Mouse (Mus musculus) gonadal fat pad, adult 2 months (tissue): ENCODE data around the gene Lurap1. TPM values are rescaled to one million over a fixed set of nuclear protein-coding genes. Genes with fewer than 3 reads are reported as not detected.

ENCODE experiments used
- DNase-seq: peaks from one replicate; pipeline ENCODE4 v3.0.0-alpha.2; 2012; ENCODE audit warnings: low read depth
- polyA plus RNA-seq: library from polyadenylated mRNA; depleted of rRNA; stranded (reverse); fragments of >200 nt; gene quantifications from 2 replicates; pipeline ENCODE4 v1.2.3, GENCODE M21; 2012

The Lurap1 gene
- polyA plus RNA-seq, 1 experiment: 3.0 TPM

GRCm38 (mm10) chr4:116160769-116161168 is 9.6 kb upstream of the Lurap1 start:
- DNase-seq: no peak

DNA sequence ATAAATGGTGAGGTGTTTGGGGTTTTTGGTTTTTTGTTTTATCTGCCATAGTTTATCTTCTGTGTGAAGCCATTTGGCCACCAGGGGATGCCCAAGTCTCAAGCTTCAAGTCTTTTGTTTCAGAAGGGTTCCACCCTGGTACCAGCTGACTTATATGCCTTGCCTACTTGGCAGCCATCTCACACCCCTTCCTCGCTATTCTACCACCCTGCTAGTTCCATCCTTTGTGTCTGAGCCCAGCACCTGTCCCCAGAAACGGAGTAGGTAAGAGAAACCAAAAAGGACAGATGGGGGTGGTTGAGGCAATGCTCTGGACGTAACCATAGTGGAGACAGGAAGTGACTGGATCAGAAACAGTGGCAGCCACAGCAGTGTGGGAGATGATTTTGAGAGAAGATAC is 8.8 kb upstream of the Lurap1 start:
- no peak for DNase-seq

DNA sequence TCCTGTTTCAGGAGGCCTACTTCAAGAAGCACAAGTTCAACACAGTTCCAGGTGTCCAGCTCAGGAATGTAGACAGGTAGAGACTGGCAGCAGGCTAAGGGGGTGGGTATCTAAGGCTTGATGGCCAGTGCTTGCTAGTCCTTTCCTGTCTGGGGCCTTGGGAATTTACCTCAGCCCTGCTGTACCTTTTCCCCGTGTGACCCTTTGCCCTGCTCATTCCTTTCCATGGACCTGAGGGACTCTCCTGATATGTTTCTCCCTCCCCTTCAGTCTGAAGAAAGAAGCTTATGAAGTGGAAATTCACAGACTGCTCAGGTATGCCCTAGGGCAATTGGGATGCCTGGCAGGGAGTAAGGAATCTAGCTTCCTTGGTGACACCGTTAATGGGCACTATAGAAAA is 6.7 kb upstream of the Lurap1 start:
- DNase-seq: no peak

- no peak for DNase-seq
Observed at GRCm38 (mm10) chr4:116152702-116153101, 1.6 kb upstream of the Lurap1 start.

DNA sequence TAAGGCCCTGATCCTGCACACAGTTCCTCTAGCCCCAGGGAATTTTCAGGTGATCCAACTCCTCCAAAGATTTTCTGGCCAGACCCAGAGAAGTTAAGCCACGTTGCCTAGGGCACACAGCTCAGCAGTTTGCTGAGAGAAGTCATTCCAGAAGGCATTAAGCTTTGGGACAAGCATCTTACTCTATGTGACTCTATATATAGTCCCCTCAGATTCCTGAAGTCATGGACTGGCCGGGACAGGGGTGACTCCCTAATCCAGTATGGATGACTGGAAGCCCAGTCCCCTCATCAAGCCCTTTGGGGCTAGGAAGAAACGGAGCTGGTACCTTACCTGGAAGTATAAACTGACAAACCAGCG is 296 bp downstream of the Lurap1 start:
- DNase-seq: no peak

GRCm38 (mm10) chr4:116150156-116150861 is 829 bp downstream of the Lurap1 start:
- DNase-seq: no peak

- no peak for DNase-seq
Observed at GRCm38 (mm10) chr4:116149812-116150155, 1.4 kb downstream of the Lurap1 start.

- no peak for DNase-seq
Observed at GRCm38 (mm10) chr4:116143891-116144717, 7.0 kb downstream of the Lurap1 start.

DNA sequence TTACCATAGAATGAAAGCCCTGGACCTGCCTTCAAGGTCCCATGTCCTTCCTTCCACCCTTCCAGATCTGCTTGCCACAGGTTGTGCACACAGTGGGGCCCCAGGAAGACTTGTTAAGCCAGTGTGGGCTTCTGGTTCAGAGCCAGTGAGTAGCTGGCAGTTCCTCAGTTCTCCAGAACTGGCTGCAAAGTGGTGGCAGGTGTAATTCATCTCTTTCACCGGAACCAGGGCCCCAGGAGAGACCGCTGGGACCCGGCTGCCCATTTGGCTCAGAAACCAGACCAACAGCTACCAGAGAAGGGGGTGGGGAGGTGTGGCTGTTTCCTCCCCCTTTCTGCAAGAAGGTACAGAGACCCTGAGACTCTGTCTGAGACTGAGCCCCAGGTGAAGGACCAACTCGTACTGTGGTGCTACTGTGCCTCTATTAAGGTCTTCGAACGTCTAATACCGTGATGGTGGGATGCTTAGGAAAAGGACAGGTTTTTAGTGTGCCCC is 7.8 kb downstream of the Lurap1 start:
- DNase-seq: no peak

- DNase-seq: no peak
Observed at GRCm38 (mm10) chr4:116142269-116142668, 8.9 kb downstream of the Lurap1 start.

- no peak for DNase-seq
Observed at GRCm38 (mm10) chr4:116141736-116142135, 9.4 kb downstream of the Lurap1 start.

- no peak for DNase-seq
Observed at GRCm38 (mm10) chr4:116140801-116141574, 10.2 kb downstream of the Lurap1 start.

GRCm38 (mm10) chr4:116137421-116137996 is 13.6 kb downstream of the Lurap1 start:
- no peak for DNase-seq

GRCm38 (mm10) chr4:116134990-116135389 is 16.1 kb downstream of the Lurap1 start:
- DNase-seq: no peak

GRCm38 (mm10) chr4:116133126-116133525 is 18.0 kb downstream of the Lurap1 start:
- no peak for DNase-seq

GRCm38 (mm10) chr4:116127956-116128355 is 23.2 kb downstream of the Lurap1 start:
- DNase-seq: no peak

DNA sequence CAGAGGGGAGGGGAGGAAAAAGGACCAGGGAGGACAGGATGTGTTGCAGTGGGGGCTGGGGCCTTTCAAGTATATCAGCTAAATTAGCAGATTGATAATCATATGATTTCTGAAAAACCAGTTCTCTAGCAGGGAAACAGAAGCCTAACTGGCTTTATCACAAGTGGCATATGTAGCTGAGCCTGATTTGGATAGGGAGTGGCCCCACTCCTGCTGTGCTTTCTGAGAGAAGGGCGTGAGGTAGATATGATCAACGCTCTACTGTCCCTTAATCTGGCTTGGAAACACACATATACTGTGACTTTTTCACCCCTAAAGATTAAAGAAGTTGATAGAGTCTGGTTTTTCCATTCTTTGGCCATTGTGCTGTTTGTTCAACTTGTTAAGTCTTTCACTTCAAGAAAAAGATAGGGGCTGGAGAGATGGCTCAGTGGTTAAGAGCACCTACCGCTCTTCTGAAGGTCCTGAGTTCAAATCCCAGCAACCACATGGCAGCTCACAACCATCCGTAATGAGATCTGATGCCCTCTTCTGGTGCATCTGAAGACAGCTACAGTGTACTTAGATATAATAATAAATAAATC is 25.2 kb downstream of the Lurap1 start:
- no peak for DNase-seq

DNA sequence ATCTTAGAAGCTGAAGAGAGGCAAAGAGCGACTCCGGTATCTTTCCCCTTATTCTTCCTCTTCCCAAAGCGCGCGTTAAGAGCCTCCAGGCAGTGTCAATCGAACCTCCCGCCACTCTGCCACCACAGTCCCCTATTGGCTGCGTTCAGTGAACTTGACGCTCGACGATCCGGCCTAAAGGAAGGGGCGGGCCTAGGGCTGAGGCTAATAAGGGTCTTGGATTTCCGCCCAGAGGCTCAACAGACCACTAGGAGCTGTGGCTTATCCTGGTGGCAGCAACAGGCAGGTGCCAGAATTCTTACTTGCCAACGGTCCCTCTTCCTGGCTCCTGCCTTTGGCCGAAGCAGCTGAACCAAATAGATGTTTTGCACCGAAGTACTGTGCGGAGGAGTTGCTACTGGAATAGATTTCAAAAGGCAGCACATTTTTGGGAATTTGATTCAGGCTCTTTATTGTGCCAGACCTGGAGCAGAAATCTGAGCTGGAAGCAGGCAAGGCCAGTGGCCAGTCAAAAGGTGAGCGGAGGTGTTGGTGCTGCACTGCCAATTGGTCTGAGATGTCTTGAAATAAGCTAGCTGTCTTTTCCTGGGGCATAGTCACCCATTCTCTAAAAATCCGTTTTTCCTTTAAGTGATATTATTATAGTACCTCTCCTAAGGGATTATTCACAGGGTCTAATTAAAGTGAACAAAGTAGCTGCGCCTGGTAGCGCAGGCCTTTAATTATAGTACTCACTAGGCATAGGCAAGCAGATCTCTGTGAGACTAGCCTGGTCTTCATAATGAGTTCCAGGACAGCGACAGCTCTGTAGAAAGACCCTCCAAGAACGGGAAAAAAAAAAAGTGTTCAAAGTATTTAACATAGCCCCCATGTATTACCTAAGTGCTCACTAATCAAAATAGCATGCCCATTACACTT is 27.3 kb downstream of the Lurap1 start, which contains the start of the genes Rad54l and Pomgnt1:
Gene Rad54l, minus strand, starts transcription at position 89 of the 918 bp plus-strand sequence.
Gene Pomgnt1, plus strand, starts transcription at position 239 of the 918 bp plus-strand sequence.
- no peak for DNase-seq

DNA sequence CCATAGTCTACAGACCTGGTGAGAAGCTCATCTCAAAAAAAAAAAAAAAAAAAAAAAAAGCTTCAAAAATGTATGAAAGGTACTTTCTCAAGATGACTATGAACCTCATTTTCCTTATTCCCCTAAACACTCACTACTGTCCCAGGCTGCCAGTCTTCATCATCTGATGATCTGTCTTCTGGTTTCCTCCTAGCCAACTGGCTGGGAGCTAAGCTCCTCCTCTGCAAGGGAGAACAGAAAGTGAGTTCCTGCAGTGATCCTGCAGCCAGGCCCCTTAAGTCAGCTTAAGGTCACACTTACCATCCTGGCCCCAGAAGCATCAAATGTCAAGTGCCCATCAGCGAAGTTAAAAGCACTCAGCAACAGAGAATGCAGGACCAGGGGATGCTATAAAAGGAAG is 28.4 kb downstream of the Lurap1 start:
- no peak for DNase-seq

- no peak for DNase-seq
Observed at GRCm38 (mm10) chr4:116111486-116111885, 39.7 kb downstream of the Lurap1 start.
